Mouse (Mus musculus) urinary bladder, postnatal 4 days (tissue): ENCODE results near the gene Dnajc14.
"Not testable (repeated sequence)": the region's sequence is repeated elsewhere in the genome, so short reads cannot be mapped to it uniquely, and the experiment has no call there.

Experiments
- DNase-seq, 2 experiments: peaks; one replicate each; pipeline ENCODE4 v3.0.0; 2021 to 2022; ENCODE audit warnings: low spot score in 2 of 2

Gene Dnajc14

DNA sequence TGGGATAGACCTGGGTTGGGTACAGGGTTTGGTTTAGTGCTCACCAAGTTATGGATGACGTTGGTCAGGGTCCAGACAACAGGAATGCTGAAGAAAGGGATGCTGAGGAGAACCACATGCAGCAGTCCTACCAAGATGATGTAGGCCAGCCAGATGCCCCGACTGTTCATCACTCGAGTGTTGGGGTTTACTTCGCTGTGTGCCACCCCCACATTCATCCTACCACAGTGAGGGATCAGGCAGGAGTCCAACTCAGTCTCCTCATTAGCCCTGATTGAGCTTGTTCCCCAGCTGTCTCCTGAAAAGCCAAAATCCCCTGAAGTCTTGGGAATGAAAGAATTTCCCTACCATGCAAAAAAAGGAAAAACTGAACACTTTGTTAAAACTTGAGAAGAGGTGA, 16.4 kb downstream of the Dnajc14 start:
- no peak for DNase-seq

DNA sequence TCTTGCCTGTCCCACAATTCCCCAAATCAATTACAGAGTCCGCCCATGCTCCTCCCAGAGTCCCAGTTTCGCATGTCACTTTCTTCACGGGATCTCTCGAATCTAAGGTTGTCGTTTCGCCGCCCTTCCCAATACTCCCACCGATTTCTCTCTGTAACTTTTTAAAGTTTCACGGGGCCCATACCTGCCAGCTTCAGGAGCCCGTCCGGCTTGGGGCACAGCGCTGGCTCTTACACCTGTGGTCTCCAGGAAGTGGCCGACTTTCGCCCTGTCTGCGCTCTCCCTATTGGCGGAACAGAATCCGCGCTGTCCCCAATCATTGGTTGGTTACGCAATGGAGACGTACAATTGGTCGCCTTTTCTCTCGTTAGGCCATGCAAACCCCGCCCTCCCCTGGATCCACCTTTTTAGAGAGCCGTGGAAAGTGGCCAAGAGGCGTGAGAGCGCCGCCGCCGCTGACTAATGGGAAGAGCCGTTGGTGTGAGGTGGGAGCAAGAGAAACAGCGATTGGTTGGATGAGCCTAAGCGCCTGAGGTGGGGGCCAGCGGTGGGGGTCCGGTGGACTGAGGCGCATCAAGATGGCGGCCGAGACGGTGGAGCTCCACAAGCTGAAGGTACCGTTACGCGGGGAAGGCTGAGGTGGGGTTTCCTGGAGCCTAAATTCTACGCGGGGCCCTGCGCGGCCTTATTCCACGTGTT, 17.6 kb downstream of the Dnajc14 start, which contains the start of gene Ormdl2:
Gene Ormdl2, minus strand, starts transcription at position 288 of the 699 bp plus-strand sequence.
- peak; percentile 97 to 98 for DNase-seq

DNA sequence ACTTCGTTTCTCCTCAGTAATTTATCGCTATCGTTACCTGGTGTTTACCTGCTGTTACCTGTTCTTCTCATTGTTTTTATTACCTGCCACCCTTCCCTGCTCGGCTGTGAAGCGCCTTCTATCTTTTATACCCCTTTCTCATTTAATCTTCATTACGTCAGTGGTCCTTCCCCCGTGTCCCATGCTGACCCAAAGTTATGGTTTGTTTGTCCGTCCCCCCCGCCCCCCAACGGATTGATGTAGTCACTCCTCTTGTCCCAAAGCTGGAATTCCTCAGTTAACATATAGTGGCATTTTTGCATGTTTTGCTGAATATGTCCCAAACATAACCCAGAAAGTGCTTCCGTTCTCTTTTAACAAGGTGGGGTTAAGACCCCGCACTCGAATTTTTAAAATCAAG, 18.3 kb downstream of the Dnajc14 start:
- no peak for DNase-seq

DNA sequence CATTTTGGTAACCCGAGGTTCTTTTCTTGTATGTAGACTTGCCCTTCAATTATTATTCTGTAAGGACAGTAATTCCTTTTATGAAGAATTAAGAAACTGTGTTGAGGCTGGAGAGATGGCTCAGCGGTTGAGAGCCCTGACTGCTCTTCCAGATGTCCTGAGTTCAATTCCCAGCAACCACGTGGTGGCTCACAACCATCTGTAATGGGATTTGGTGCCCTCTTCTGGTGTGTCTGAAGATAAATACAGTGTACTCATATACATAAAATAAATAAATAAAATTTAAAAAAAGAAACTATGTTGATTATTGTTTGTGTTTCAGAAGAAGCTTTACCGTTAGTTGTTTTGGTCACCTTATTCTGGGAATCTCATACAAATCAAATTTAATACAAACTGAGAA, 19.2 kb downstream of the Dnajc14 start:
- not testable (repeated sequence) for DNase-seq

DNA sequence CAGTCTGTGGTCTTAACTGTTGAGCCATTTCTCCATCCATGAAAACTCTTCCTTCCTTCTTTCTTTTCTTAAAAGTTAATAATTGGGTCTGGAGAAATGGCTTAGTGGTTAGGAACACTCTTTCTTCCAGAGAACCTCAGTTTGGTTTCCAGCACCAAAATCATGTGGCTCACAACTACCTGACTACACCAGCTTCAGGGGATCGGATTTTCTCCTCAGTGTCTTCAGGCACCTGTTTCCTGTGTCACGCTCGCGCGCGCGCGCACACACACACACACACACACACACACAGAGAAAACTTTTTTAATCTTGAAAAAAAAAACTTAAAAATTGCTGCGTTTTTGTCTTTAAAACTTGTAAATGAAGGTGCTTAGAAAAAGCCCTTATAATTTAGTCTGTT, 20.0 kb downstream of the Dnajc14 start:
- no peak for DNase-seq

DNA sequence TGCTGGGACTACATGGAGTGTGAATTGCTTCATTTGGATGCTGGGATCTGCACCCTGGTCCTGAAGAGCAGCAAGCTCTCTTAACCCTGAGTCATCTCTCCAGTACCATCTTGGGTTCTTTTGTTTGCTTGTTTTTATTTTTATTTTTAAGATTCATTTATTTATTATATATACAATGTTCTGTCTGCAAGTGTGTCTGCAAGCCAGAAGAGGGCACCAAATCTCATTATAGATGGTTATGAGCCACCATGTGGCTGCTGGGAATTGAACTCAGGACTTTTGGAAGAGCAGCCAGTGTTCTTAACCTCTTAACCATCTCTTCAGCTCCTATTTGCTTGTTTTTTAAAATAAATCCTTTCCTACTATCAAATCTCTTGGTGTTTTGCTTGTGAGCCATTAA, 33.5 kb downstream of the Dnajc14 start:
- no peak for DNase-seq

DNA sequence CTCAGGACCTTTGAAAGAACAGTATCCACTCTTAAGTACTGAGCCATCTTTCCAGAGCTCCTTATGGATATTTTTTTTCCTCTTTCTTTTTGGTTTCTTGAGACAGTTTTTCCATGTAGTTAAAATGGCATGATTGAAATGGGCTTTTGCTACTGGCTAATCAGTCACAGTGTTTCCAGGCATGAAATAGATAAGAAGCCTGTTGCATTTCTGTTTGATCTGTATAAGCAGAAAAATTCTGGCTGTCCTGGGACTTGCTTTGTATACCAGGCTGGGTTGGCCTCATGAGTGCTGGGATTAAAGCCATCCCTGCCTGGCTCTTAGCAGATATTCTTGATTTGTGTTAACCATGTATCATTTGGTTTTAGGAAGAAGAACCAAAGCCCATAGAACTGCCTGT, 35.6 kb downstream of the Dnajc14 start:
- no peak for DNase-seq

DNA sequence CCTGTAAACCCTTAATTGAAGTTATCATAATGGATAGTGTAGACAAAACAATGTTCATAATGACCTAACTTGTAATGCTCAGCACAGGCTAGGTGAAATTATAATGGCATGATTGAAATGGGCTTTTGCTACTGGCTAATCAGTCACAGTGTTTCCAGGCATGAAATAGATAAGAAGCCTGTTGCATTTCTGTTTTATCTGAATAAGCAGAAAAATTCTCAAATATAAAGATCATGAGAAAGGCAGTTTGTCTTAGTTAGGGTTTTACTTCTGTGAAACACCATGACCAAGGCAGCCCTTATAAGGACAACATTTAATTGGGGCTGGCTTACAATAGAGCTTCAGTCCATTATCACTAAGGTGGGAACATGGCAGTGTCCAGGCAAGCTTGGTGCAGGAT, 36.8 kb downstream of the Dnajc14 start:
- DNase-seq, result no peak

DNA sequence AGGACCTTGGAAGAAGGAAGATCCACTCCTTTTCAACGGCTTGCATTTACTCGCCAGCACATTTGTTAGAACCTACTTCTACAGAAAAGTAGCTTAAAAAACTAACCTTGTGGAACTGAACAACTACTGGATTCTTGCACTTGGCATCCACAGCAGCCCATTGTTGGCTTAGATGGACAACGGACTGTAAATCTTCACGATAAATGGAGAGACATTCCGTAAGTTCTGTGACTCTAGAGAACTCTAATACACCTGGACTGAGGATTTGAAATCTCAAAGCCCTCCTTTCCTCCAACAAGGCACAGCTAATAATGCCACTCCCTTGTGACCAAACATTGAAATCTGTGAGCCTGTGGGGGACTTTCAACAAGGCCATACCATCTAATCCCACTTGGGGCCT, 39.4 kb downstream of the Dnajc14 start:
- no peak for DNase-seq

DNA sequence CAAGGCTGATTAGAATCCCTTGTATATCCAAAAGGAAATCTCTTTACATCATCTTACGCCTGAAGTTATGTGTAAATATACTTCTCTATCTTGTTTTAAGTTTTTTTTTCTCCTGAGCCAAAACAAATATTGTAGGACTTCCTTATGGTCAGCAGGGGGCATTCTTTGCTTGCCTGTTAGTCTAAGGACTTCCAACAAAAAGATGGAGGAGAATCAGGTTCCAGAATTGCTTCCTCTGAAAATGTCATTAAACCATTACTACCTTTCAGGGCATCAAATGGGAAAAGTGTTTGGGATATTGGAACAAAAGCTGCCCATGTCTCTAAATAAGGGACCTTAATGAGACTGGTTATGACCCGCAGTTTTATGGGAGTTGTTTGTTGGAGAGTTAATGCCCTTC, 41.7 kb downstream of the Dnajc14 start:
- DNase-seq, result no peak

DNA sequence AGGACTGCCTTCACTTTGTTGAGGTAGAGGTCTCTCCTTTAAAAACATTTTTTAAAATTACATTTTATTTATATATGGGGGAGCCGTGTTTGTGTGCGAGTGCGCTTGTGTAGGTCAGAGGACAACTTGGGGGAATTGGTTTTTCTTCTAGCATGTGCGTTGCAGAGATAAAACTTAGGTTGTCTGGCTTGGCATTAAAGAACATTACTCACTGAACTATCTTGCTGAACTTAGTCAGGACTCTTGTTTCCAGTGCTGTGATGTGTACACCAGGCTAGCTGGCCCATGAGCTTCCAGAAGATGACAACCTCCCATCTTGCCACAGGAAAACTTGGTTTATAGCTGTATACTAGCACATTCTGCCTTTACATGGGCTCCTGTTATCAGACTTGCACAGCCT, 42.8 kb downstream of the Dnajc14 start:
- no peak for DNase-seq

DNA sequence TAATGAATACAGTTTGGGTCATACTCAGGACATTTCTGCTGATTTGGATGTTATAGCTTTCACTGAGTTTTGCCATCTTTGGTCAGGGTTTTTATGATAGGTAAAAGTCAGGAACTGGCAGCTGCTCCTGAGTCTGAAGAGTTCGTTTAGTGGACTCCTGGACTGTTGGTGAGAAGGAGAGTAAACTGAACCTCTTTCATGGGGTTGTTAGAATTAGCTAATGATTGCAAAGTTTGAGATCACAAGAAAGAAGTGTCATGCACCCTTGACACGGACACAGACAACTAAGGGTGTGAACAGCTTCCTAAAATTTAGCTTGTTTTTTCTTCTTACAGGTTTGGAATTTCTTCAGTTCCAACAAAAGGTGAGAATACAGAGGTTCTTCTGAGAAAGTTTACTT, 44.6 kb downstream of the Dnajc14 start:
- no peak for DNase-seq

DNA sequence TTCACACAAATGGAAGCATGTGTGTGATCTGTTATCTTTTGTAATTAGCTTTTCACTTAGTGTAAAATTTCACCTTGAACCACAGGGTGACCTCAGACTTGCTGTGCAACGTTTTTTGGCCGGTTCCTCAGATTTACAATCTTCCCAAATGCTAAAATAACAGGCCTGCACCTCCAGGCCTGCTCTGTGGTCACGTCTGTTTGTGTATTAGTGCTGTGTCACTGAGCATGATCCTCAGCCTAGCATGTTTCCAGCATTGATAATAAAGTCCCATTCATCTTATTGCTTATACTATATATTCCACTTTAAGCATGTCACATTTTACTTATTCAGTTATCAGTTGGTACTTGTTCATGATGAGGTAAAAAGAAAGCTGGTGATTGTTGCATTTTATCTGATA, 46.5 kb downstream of the Dnajc14 start:
- DNase-seq, result no peak

DNA sequence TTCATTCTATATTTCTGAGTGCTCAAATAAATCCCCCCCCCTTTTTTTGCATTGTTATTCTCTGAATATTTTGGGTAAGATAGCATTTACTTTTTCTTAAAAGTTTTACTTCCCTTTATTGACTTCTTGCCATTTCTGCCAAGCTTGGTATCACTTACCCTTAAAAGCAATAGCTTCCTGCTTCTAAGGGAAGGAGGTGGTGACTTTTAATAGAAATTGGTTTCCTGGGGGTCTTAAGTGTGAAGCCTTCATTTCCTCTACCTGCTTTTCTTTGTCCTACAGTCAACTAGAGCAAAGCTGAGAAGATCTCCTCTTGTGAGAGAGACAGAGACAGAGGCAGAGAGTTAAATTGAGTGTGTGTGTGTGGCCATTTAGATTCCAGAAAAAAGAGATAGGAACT, 57.3 kb downstream of the Dnajc14 start:
- no peak for DNase-seq

DNA sequence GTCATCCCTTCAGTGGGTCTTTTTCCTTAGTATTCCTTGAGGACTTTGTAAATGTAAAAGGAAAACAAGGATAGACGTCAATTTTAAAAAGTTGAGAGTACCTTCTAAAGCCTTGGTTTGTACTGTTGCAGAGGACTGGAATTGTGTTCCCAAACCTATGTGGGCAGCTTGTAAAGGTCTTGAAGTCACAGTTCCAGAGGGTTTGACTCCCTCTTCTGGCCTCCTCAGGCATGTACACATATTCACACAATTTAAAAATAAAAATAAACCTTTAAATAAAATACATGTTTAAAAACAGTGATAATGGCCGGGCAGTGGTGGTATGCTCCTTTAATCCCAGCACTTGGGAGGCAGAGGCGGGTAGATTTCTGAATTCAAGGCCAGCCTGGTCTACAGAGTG, 62.2 kb downstream of the Dnajc14 start:
- DNase-seq, result no peak

DNA sequence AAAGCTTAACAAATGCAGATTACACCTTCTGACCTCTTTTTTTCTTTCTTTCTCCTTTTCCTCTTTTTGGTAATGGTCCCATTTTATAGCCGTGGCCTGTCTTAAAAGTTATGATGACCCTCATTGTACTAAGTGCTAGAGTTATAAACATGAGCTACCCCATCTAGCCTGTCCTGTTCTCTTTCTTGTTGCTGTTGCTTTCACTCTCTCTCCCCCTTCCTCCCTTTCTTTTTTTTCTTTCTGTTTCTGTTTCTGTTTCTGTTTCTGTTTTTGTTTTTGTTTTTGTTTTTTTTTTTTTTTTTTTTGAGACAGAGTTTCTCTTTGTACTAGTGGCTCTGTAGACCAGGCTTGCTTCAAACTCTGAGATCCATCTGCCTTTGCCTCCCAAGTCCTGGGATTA, 62.7 kb downstream of the Dnajc14 start:
- DNase-seq, result no peak
